Mouse (Mus musculus): ENCODE measurements around the gene Mgat1. TPM values are rescaled to one million over a fixed set of nuclear protein-coding genes. Genes with fewer than 3 reads are reported as not detected.
"Not testable (repeated sequence)": the region's sequence is repeated elsewhere in the genome, so short reads cannot be mapped to it uniquely, and the experiment has no call there.

The Mgat1 gene
- polyA plus RNA-seq (2012; rRNA removed) = 222 and 255 TPM in 2 replicates

- Histone ChIP-seq H3K27ac (ENCODE audit: insufficient read depth, low read length) (peak within 1 kb of the TSS; percentile 94), H3K4me1 (ENCODE audit: control insufficient read depth, insufficient read depth, insufficient read length) (peaks cover 29% of the 10 kb centered on the region), H3K36me3 (ENCODE audit: control insufficient read depth, insufficient read depth, low read length) (no peaks in the 10 kb centered on the region), H3K27me3 (ENCODE audit: control insufficient read depth, insufficient read depth, low read length) (no peaks in the 10 kb centered on the region), H3K4me3 (ENCODE audit: extremely low read depth, insufficient read depth, insufficient read length) (peak within 1 kb of the TSS; percentile 66)
- DNase-seq (ENCODE audit: low read depth in 1 of 2, low spot score in 2 of 2) = peak; percentile 93 to 96
- 1% methylated on average over 55 of the region's 60 CpGs for WGBS
- TF ChIP-seq POLR2A (IDR thresholded peaks at IDR 0.05; ENCODE audit: low read depth, low read length) = peak; percentile 15; the same call in 1 of the 2 replicates
- no peak for TF ChIP-seq CTCF (IDR thresholded peaks at IDR 0.05; ENCODE audit: extremely low read depth, insufficient read depth, insufficient read length, insufficient replicate concordance)
Measured at GRCm38 (mm10) chr11:49243727-49244594, at the start of gene Mgat1. Gene Mgat1 (plus strand): TSS chr11:49244191.

- not testable (repeated sequence) for H3K27me3 ChIP-seq (ENCODE audit: control insufficient read depth, insufficient read depth, low read length); H3K36me3 ChIP-seq (ENCODE audit: control insufficient read depth, insufficient read depth, low read length); DNase-seq (ENCODE audit: low read depth in 1 of 2, low spot score in 2 of 2); H3K27ac ChIP-seq (ENCODE audit: insufficient read depth, low read length); H3K4me3 ChIP-seq (ENCODE audit: extremely low read depth, insufficient read depth, insufficient read length); H3K4me1 ChIP-seq (ENCODE audit: control insufficient read depth, insufficient read depth, insufficient read length)
- WGBS = 88% methylated on average over 9 of the region's 9 CpGs
Measured at GRCm38 (mm10) chr11:49194771-49195170, 49.2 kb upstream of the Mgat1 start.

GRCm38 (mm10) chr11:49195819-49196322 is 48.1 kb upstream of the Mgat1 start:
- no peaks in the 10 kb centered on the region for H3K36me3 ChIP-seq (ENCODE audit: control insufficient read depth, insufficient read depth, low read length)
- DNase-seq (ENCODE audit: low read depth in 1 of 2, low spot score in 2 of 2) = no peak
- H3K4me3 ChIP-seq (ENCODE audit: extremely low read depth, insufficient read depth, insufficient read length) = no peak overlapping the region
- WGBS = 25% methylated on average over 7 of the region's 7 CpGs
- H3K27me3 ChIP-seq (ENCODE audit: control insufficient read depth, insufficient read depth, low read length) = no peaks in the 10 kb centered on the region
- H3K4me1 ChIP-seq (ENCODE audit: control insufficient read depth, insufficient read depth, insufficient read length) = no peaks in the 10 kb centered on the region
- no peak for TF ChIP-seq CTCF (IDR thresholded peaks at IDR 0.05; ENCODE audit: extremely low read depth, insufficient read depth, insufficient read length, insufficient replicate concordance)
- no peak for TF ChIP-seq POLR2A (IDR thresholded peaks at IDR 0.05; ENCODE audit: low read depth, low read length)
- no peak overlapping the region for H3K27ac ChIP-seq (ENCODE audit: insufficient read depth, low read length)

- Histone ChIP-seq H3K4me3 (ENCODE audit: extremely low read depth, insufficient read depth, insufficient read length) (no peak overlapping the region), H3K27ac (ENCODE audit: insufficient read depth, low read length) (no peak overlapping the region), H3K36me3 (ENCODE audit: control insufficient read depth, insufficient read depth, low read length) (no peaks in the 10 kb centered on the region), H3K4me1 (ENCODE audit: control insufficient read depth, insufficient read depth, insufficient read length) (peaks cover 7% of the 10 kb centered on the region), H3K27me3 (ENCODE audit: control insufficient read depth, insufficient read depth, low read length) (no peaks in the 10 kb centered on the region)
- no peak for DNase-seq (ENCODE audit: low read depth in 1 of 2, low spot score in 2 of 2)
- TF ChIP-seq CTCF (IDR thresholded peaks at IDR 0.05; ENCODE audit: extremely low read depth, insufficient read depth, insufficient read length, insufficient replicate concordance) = no peak
- TF ChIP-seq POLR2A (IDR thresholded peaks at IDR 0.05; ENCODE audit: low read depth, low read length) = no peak
Measured at GRCm38 (mm10) chr11:49200666-49201065, 43.3 kb upstream of the Mgat1 start.

- Histone ChIP-seq H3K27me3 (ENCODE audit: control insufficient read depth, insufficient read depth, low read length) (no peaks in the 10 kb centered on the region), H3K4me1 (ENCODE audit: control insufficient read depth, insufficient read depth, insufficient read length) (peaks cover 7% of the 10 kb centered on the region), H3K27ac (ENCODE audit: insufficient read depth, low read length) (no peak overlapping the region), H3K36me3 (ENCODE audit: control insufficient read depth, insufficient read depth, low read length) (no peaks in the 10 kb centered on the region), H3K4me3 (ENCODE audit: extremely low read depth, insufficient read depth, insufficient read length) (no peak overlapping the region)
- TF ChIP-seq CTCF (IDR thresholded peaks at IDR 0.05; ENCODE audit: extremely low read depth, insufficient read depth, insufficient read length, insufficient replicate concordance) (no peak), POLR2A (IDR thresholded peaks at IDR 0.05; ENCODE audit: low read depth, low read length) (no peak)
- no peak for DNase-seq (ENCODE audit: low read depth in 1 of 2, low spot score in 2 of 2)
Measured at GRCm38 (mm10) chr11:49201142-49201541, 42.8 kb upstream of the Mgat1 start.

GRCm38 (mm10) chr11:49202071-49202470 is 41.9 kb upstream of the Mgat1 start:
- no peak for DNase-seq (ENCODE audit: low read depth in 1 of 2, low spot score in 2 of 2)
- H3K36me3 ChIP-seq (ENCODE audit: control insufficient read depth, insufficient read depth, low read length) = peaks cover 6% of the 10 kb centered on the region; the same call in 1 of the 2 replicates
- peak overlapping the region; percentile 98 for H3K27ac ChIP-seq (ENCODE audit: insufficient read depth, low read length)
- TF ChIP-seq CTCF (IDR thresholded peaks at IDR 0.05; ENCODE audit: extremely low read depth, insufficient read depth, insufficient read length, insufficient replicate concordance) (no peak), POLR2A (IDR thresholded peaks at IDR 0.05; ENCODE audit: low read depth, low read length) (no peak)
- no peak overlapping the region for H3K4me3 ChIP-seq (ENCODE audit: extremely low read depth, insufficient read depth, insufficient read length)
- WGBS = 39% methylated on average over 2 of the region's 2 CpGs
- peaks cover 7% of the 10 kb centered on the region for H3K4me1 ChIP-seq (ENCODE audit: control insufficient read depth, insufficient read depth, insufficient read length)
- no peaks in the 10 kb centered on the region for H3K27me3 ChIP-seq (ENCODE audit: control insufficient read depth, insufficient read depth, low read length)

GRCm38 (mm10) chr11:49202523-49203061 is 41.4 kb upstream of the Mgat1 start:
- Histone ChIP-seq H3K4me1 (ENCODE audit: control insufficient read depth, insufficient read depth, insufficient read length) (peaks cover 7% of the 10 kb centered on the region), H3K27ac (ENCODE audit: insufficient read depth, low read length) (peak overlapping the region; percentile 98), H3K36me3 (ENCODE audit: control insufficient read depth, insufficient read depth, low read length) (peaks cover 6% of the 10 kb centered on the region; the same call in 1 of the 2 replicates), H3K27me3 (ENCODE audit: control insufficient read depth, insufficient read depth, low read length) (no peaks in the 10 kb centered on the region), H3K4me3 (ENCODE audit: extremely low read depth, insufficient read depth, insufficient read length) (peak overlapping the region; percentile 89)
- DNase-seq (ENCODE audit: low read depth in 1 of 2, low spot score in 2 of 2) = peak; percentile 9 to 22
- no peak for TF ChIP-seq CTCF (IDR thresholded peaks at IDR 0.05; ENCODE audit: extremely low read depth, insufficient read depth, insufficient read length, insufficient replicate concordance)
- no peak for TF ChIP-seq POLR2A (IDR thresholded peaks at IDR 0.05; ENCODE audit: low read depth, low read length)
- 1% methylated on average over 10 of the region's 10 CpGs for WGBS
